Mouse (Mus musculus): Measurements from ENCODE around the gene Smoc2.

DNA sequence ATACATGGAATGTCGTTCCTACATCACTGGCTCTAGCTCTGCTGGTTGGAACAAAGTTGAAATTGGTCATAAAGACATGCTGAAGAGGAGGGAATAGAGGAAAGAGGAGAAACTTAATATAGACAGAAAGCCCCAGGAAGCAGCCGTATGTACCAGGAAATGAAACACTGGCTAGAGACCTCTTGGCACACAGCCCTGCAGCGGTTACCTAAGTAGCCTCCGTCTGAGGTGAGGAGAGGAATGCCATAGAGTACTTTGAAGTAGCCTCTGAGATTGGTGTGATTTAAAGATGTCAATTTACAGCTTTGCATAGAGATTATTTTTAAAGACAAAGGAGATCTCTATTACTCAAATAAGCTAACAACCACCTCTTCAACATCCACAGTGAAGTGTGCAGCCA, 155.4 kb downstream of the Smoc2 start:
- TF ChIP-seq CTCF (IDR thresholded peaks at IDR 0.05; ENCODE audit: borderline replicate concordance, extremely low read depth, insufficient read depth, insufficient read length) (no peak), POLR2A (IDR thresholded peaks at IDR 0.05; ENCODE audit: borderline replicate concordance, extremely low read depth, insufficient read depth, insufficient read length, poor library complexity, severe bottlenecking) (no peak)
